Mouse (Mus musculus) E14TG2a.4 (cell line): ENCODE results near the gene Spg7.

Experiments
- CTCF ChIP-seq: conservative IDR thresholded peaks from 2 replicates; pipeline ENCODE4 v1.5.1; 2014; ENCODE audit warnings: low read length
- POU5F1 ChIP-seq: IDR thresholded peaks from 2 replicates; pipeline ENCODE4 v1.6.1; 2014; ENCODE audit warnings: low read length, borderline replicate concordance

DNA sequence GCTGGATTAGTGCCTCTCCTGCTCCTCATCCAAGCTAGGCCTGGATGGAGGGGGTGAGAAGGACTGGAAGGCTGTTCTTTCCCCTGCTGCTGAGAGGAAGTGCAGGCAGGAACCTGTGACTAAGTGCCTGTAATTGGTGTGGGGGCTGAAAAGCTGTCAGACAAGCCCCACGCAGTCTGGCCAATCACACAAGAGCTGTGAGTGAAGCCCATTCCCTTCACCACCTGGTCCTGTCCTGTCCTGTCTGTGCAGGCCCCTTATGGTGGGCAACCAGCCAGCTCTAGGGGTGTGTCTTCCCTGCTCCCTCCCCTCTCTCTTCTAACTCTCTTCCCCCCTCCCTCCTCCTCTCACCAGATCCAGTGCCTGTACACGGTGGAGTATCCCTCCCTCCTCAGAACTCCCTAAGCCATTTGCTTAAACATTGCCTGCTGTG lies 74.9 kb downstream of the Spg7 start:
- no peak for TF ChIP-seq CTCF
- no peak for TF ChIP-seq POU5F1
